ENCODE assay signal across 16 mouse cellular contexts in genomic region chr15:83419562-83419961, GRCm38 (mm10). TPM values are rescaled to one million over a fixed set of nuclear protein-coding genes. Genes with fewer than 3 reads are reported as not detected.
DNase-seq lines count a peak whose midpoint lies in the region; ATAC-seq lines count a peak whose summit lies in the region.
"Had no signal": no experiment of that assay in that cellular context is flagged by ENCODE, and none has a peak within 500 bp of the region (broad histone marks: within the 10 kb centered on the region; RNA-seq: fewer than 3 reads in every experiment).

No protein-coding gene starts in this region.

- H3K4me3 ChIP-seq in liver, embryonic 11.5 days (ENCODE audit: low read depth, low read length) = no peak overlapping the region
- H3K4me3 ChIP-seq in liver, embryonic 15.5 days (replicated peaks) = no peak overlapping the region
- H3K4me3 ChIP-seq: forebrain, embryonic 15.5 days; hindbrain, embryonic 10.5 days had no signal

- H3K36me3 ChIP-seq in liver, embryonic 11.5 days (ENCODE audit: control insufficient read depth, insufficient read depth, low read length) = no peaks in the 10 kb centered on the region
- 0 out of 2 replicates have a peak, but pooled peaks cover 2% of the 10 kb centered on the region for H3K36me3 ChIP-seq in liver, embryonic 15.5 days (replicated peaks)
- H3K36me3 ChIP-seq in splenic B cell, adult 2 months (ENCODE audit: control insufficient read depth, insufficient read depth, low read length, poor library complexity, severe bottlenecking) = no peaks in the 10 kb centered on the region
- H3K36me3 ChIP-seq: forebrain, embryonic 15.5 days; hindbrain, embryonic 10.5 days had no signal

- 55% methylated on average over 2 of the region's 2 CpGs for WGBS in liver, embryonic 11.5 days
- WGBS in liver, embryonic 15.5 days (ENCODE audit: insufficient replicate concordance) = 38% methylated on average over 2 of the region's 2 CpGs

- H3K9me3 ChIP-seq in liver, embryonic 11.5 days (ENCODE audit: control insufficient read depth, low read length) = no peaks in the 10 kb centered on the region
- no peaks in the 10 kb centered on the region for H3K9me3 ChIP-seq in liver, embryonic 15.5 days (replicated peaks)
- H3K9me3 ChIP-seq: forebrain, embryonic 15.5 days; hindbrain, embryonic 10.5 days had no signal

- H3K4me2 ChIP-seq in liver, embryonic 11.5 days = no peak overlapping the region
- H3K4me2 ChIP-seq in liver, embryonic 15.5 days = no peak overlapping the region
- H3K4me2 ChIP-seq: forebrain, embryonic 15.5 days had no signal

- peaks cover 56% of the 10 kb centered on the region for H3K4me1 ChIP-seq in liver, embryonic 11.5 days (replicated peaks; ENCODE audit: control insufficient read depth, insufficient read depth, low read length)
- peaks cover 82% of the 10 kb centered on the region for H3K4me1 ChIP-seq in liver, embryonic 15.5 days (replicated peaks)

- 0 out of 2 replicates have a peak overlapping the region, but pooled peaks have one; percentile 25 for H3K9ac ChIP-seq in liver, embryonic 11.5 days (ENCODE audit: low read depth, low read length)
- peak overlapping the region; percentile 27; the same call in 1 of the 2 replicates for H3K9ac ChIP-seq in liver, embryonic 15.5 days
- H3K9ac ChIP-seq: forebrain, embryonic 15.5 days had no signal

- ATAC-seq in liver, embryonic 11.5 days (replicated peaks; ENCODE audit: low FRiP score) = no peak
- ATAC-seq in granulocyte monocyte progenitor cell, adult 5-6 weeks (replicated peaks; ENCODE audit: poor library complexity, severe bottlenecking) = peak; percentile 88
- ATAC-seq in liver, embryonic 15.5 days (ENCODE audit: insufficient read depth) = no peak
- ATAC-seq: forebrain, embryonic 15.5 days; hindbrain, postnatal 0 days had no signal

- no peaks in the 10 kb centered on the region for H3K27me3 ChIP-seq in liver, embryonic 11.5 days (replicated peaks; ENCODE audit: control insufficient read depth, insufficient read depth, low read length)
- H3K27me3 ChIP-seq in liver, embryonic 15.5 days = no peaks in the 10 kb centered on the region
- no peaks in the 10 kb centered on the region for H3K27me3 ChIP-seq in splenic B cell, adult 2 months (ENCODE audit: control insufficient read depth, insufficient read depth, low read length, poor library complexity, severe bottlenecking)
- H3K27me3 ChIP-seq: forebrain, embryonic 15.5 days had no signal

- no peak for DNase-seq in liver, embryonic 11.5 days (ENCODE audit: low spot score)
- no peak for DNase-seq in liver
- peak; percentile 44 for DNase-seq in splenic B cell, adult 2 months (ENCODE audit: low read depth, low spot score)
- DNase-seq in thymus, postnatal 10 days (ENCODE audit: low spot score in 2 of 2) = no peak
- no peak for DNase-seq in yolk sac, embryonic 10.5 days (ENCODE audit: low spot score)
- DNase-seq: adrenal gland, adult 8-10 months; cerebellum, adult 9-11 months; gastrocnemius, postnatal 25 days; kidney, adult 11 months; lung, postnatal 14 days; spleen, adult 18-20 months had no signal

- no peak overlapping the region; the same call in 1 of the 2 replicates for H3K27ac ChIP-seq in liver, embryonic 11.5 days (ENCODE audit: low read depth, low read length)
- H3K27ac ChIP-seq in liver, embryonic 15.5 days (replicated peaks) = peak overlapping the region; percentile 75
- H3K27ac ChIP-seq: forebrain, embryonic 15.5 days; hindbrain, embryonic 10.5 days; hindbrain, postnatal 0 days had no signal

RNA-seq across cellular contexts. Expression of gene Pacsin2, which starts 44.8 kb away (rescaled TPM):
- polyA plus RNA-seq in liver, embryonic 11.5 days (2014; fragmentation: Nextera tagmentation; extraction: Ambion mirVana) = 82.9 and 89.3 TPM in 2 replicates
- total RNA-seq in granulocyte monocyte progenitor cell, adult 5-6 weeks (2014; fragmentation: Nextera tagmentation) = 43.3 and 56.8 TPM in 2 replicates
- total RNA-seq in granulocyte monocyte progenitor cell, adult 5-6 weeks (2017) = 65.2 and 91.1 TPM in 2 replicates
- 46.7 and 50.5 TPM in 2 replicates for polyA plus RNA-seq in liver, embryonic 15.5 days (2015; fragmentation: Nextera tagmentation; extraction: Ambion mirVana)
